Mouse (Mus musculus): ENCODE data around the gene Col12a1.
"Not testable (repeated sequence)": the region's sequence is repeated elsewhere in the genome, so short reads cannot be mapped to it uniquely, and the experiment has no call there.

Col12a1 gene

DNA sequence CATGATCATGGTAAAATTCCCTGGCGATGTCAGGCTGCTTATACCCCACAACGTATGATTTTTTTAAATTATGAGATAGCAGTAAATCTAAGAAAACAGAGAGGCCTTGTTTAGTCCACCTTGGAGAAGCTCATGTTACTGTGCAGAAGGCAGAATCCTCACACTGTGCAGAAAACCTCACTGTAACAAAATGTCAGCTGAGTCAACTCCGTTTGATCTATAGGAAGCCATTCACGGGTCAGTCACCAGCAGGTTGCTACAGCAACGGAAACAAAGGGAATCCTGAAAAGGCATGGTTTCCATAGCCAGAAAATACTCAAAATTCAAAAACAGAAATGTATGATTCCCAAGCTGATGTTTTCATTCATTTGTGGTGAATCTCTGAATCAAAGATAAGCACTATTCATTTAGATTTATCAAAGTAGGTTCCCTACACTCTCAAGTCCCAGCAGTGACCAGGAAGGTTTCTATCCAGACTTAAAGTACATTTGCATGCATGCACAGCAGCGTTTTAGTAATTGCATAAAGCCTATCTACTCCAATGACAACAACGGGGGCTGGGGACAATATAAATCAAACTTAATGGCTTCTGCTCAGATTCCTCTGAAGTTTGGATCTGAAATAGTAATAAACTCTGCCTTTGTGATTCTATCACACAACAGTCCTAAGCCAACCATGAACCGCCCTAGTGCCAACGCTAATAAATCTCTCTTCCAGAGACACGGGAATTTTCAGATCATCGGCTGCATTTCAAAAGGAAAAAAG lies 28.7 kb downstream of the Col12a1 start:
- DNase-seq (ENCODE audit: low spot score in 2 of 2): no peak

DNA sequence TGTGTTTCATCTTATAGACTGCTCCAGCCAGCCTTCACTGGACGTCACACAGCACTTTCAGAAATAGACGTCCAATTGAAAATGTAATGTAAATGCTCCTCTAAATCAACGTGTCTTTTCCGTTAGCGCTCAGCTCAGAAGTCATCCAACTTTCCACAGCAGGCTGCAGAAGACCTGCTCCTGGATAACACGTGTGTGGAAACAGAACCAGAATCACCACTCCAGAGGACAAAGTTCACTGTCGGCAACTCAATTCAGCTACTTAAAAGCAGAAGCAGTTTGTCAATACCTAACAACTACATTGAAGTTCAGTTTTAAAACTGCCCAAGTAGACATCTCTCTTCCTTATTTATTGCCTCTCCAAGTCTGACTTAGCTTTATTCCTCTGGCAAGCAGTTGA lies 29.3 kb downstream of the Col12a1 start:
- no peak for DNase-seq (ENCODE audit: low spot score in 2 of 2)

- DNase-seq (ENCODE audit: low spot score in 2 of 2): no peak
Observed at GRCm38 (mm10) chr9:79687227-79687626, 31.4 kb downstream of the Col12a1 start.

GRCm38 (mm10) chr9:79686049-79686448 lies 32.6 kb downstream of the Col12a1 start:
- DNase-seq (ENCODE audit: low spot score in 2 of 2): no peak

GRCm38 (mm10) chr9:79680453-79681240 lies 38.0 kb downstream of the Col12a1 start:
- DNase-seq (ENCODE audit: low spot score in 2 of 2): no peak

GRCm38 (mm10) chr9:79668806-79669205 lies 49.8 kb downstream of the Col12a1 start:
- not testable (repeated sequence) for DNase-seq (ENCODE audit: low spot score in 2 of 2)

DNA sequence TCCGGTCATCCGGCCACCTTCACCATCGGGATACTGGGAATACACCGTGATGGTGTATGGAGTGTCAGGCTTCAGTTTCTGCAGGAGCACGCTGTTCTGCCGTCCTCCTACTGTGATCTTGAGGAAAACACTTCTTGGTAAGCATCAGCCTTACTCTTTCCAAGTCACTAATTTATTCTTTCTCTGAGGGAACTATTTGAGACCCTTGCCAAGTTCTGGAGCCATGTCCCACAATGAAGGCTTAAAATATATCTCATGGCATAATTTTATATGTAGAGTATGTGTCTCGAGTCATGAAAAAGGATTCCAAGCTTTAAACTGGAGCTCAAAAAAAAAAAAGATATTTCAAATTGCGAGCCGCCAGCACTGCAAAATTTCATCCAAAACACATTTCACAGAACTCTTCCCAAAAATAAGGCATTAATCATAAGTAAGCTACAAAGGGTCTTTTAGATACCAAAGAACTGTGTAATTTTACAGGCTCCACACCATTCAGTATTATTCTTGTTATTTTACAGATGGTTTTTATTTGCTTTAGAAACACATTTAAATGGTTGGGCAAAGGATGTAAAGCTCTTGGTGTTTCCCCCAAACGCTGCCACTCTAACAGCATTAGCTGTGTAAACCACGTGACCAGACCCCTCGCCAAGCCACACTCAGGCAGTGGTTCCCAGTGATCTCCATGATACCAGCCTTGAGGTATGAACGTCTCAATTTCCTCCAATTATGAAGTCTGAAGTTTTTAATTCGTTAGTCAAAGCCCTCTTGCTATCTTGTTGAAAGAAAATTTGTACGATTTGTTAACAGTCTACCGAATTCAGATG lies 65.1 kb downstream of the Col12a1 start:
- no peak for DNase-seq (ENCODE audit: low spot score in 2 of 2)

DNA sequence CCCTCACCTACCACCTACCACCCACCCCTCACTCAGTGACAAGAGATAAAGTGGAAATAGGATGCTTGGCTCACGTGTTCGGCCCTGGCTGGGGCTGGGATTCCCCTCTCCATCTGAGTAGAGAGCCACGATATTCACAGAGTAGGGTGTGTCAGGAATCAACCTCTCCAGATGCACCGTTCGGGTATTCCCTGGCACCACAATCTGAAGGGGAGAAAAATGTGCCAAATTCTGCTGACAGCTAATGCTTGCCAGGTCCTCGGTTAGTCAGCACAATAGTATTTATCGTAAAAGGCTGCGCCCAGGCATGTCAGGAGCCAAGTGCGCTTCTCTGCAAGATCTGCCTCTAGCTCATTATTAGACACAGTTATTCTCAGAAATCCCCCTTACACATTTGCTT lies 70.0 kb downstream of the Col12a1 start:
- DNase-seq (ENCODE audit: low spot score in 2 of 2): no peak

DNA sequence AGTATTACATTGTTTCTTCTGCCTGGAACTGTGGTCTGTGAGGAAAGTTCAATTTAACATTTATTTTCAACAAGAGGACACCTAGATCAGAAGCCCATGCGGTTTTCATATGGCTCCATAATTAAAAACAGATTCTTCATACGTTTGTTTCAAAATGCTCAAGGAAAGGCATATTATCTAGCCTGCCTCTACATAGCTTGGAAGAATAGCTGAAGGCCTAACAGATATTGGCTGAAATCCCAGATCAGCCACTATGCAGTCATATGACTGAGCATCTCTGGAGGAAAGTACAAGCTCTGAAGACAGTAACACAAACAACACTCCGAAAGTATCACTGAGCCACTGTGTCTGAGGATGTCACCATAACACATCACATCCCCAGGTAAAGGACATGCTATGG lies 72.9 kb downstream of the Col12a1 start:
- DNase-seq (ENCODE audit: low spot score in 2 of 2): no peak

DNA sequence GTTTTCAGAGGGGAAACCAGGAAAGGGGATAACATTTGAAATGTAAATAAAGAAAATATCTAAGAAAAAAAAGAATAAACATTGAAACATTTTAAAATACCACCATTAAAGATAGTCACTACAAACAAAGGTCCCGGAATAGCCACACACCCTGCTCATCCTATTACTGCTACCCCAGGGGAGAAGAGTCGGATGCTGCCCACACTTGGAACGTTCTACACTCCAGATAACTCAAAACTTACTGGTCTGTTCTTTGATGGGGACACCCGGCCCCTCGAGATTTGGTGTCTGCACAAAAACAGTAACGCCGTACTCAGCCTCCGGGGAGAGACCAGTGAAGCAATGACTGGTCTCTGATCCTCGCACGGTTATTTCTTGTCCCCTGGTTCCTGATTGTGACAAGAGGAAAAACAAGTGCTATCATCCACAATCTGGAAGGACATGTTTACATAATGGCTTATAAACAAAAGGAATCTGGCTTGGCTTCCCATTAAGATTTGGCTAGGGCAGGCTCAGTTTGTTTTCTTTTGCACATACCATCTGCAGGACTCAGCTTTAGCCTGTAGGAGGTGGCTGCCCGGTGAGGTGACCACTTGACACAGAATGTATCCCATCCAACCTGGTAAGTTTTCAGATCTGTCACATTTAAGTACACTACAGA lies 79.1 kb downstream of the Col12a1 start:
- no peak for DNase-seq (ENCODE audit: low spot score in 2 of 2)

GRCm38 (mm10) chr9:79637879-79638278 lies 80.8 kb downstream of the Col12a1 start:
- no peak for DNase-seq (ENCODE audit: low spot score in 2 of 2)

DNA sequence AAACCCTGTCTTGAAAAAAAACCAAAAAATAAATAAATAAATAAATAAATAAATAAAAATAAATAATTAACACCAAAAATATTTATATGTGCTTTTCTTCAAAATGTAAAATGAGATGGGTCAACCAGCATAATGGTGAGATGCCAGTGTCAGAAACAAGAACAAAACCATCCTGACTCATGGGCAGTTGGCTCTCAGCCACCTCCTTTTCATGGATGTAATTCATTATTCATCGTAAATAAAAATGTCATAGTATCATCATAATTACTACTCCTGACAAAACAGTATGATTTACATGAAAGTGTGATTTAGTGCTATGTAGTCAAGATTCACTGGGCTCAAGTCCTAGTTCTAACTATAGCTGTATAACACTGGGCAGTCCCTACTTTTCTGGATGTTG lies 84.6 kb downstream of the Col12a1 start:
- no peak for DNase-seq (ENCODE audit: low spot score in 2 of 2)

- DNase-seq (ENCODE audit: low spot score in 2 of 2): no peak
Observed at GRCm38 (mm10) chr9:79631186-79631585, 87.4 kb downstream of the Col12a1 start.

DNA sequence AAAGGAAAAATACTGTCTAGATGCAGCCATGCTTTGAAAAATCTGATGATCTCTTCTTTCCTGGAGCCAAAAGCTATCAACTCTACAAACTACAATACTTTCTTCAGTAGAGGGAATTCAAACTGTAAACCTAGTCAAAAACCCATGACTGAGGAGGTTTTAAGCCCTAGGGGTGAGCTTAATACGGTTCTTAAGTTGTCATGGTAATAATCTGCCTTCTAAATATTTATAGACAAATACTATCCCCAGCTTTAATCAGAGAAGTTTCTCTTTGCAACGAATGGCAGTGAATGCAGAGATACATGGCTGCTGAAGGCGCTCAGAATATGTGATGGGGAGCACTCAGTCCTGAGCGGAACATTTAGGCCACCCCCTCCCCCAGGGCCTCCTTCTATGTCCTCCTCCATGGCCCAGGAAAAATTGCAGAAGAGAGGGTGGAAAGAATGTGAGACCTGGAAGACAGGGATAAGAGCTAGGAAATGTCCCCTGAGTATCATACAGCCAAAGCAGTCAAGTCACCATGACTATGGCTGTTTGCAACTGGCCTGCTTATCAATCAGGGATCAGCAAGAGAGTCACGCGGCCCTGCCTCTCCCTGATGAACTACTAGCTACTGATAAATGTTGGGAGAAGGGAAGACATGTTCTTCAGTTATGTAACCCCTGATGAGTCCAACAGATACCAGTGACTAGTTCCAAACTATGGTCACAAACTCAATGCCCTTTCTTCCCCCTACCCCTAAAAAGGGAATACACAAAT lies 99.6 kb downstream of the Col12a1 start:
- no peak for DNase-seq (ENCODE audit: low spot score in 2 of 2)

DNA sequence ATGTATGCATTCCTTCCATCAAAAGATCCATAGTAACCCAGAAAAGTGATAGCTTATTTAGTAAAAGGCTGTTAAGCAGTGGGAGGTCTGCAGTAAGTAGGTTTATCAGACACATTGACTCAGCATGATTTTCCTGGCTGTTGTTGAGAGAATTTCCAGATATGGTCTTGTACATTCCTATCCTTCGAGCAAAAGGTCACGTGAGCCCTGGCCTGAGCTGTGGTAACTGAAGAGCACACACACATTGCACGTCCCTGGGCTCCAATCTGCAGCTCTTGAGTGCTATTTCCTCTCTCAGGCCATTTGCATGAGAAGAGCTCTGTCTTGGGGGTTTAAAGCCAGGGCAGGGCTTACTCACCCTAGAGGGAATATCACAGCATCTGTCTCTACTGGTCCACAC lies 101.3 kb downstream of the Col12a1 start:
- DNase-seq (ENCODE audit: low spot score in 2 of 2): peak in 1 of 2 experiments; percentile 4

DNA sequence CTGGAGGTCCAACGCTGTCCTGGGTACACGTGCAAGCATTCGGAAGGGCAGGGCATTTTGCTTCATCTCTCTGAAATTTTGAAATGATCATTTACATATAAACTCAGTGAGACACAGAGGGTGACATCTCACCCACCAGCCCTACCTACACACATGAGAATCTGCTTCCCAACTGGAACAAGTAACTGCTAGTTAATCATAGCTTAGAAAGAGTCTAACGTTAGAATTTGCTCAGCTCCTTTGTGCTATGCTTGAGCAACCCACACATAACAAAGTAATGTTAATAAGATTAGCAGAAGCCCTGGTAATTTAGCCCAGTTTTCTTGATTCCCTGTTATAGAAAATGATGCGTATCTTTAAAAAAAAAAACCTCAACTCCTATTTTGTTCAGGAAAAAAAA lies 102.6 kb downstream of the Col12a1 start:
- no peak for DNase-seq (ENCODE audit: low spot score in 2 of 2)

GRCm38 (mm10) chr9:79610286-79610685 lies 108.3 kb downstream of the Col12a1 start:
- DNase-seq (ENCODE audit: low spot score in 2 of 2): no peak

- DNase-seq (ENCODE audit: low spot score in 2 of 2): no peak
Observed at GRCm38 (mm10) chr9:79609661-79610060, 109.0 kb downstream of the Col12a1 start.

DNA sequence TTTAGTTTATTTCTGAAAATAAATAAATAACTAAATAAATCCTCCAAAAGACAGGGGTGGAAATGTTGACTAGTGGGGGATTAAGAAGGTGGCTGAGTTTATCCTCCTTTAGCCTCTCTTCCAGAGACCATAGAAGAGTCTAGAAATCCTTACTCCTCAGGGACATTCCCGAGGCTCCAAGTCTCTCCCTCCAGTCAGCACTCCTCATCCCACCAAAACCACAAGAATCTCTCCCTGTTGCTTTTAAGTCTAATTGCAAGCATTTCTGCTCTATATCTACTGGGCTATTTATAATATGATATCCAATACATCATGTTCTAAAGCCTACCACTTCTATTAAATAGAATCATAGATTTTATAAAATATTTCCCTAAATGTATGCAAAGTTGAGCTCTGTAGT lies 109.8 kb downstream of the Col12a1 start:
- DNase-seq (ENCODE audit: low spot score in 2 of 2): no peak

- DNase-seq (ENCODE audit: low spot score in 2 of 2): no peak
Observed at GRCm38 (mm10) chr9:79608062-79608531, 110.5 kb downstream of the Col12a1 start.

DNA sequence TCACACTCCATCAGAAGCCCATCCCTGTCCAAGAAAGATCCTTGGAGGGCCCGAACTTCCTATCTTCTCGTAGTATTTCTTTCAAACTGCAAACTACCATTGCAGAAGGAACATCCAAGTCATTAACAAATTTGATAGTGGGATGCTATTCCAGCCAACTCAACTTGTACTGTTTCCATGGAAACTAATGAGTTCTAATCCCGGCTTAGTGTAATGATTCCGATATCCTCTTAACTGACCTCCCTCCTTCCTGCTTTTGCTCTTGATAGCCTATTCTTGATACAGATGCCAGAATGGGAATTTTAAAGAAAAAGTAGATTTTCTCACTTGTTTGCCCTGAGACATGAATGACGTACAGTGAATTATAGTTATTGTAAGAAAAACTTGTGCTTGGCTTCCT lies 112.5 kb downstream of the Col12a1 start:
- no peak for DNase-seq (ENCODE audit: low spot score in 2 of 2)
